Mouse (Mus musculus): ENCODE results near the gene Yipf4.

DNA sequence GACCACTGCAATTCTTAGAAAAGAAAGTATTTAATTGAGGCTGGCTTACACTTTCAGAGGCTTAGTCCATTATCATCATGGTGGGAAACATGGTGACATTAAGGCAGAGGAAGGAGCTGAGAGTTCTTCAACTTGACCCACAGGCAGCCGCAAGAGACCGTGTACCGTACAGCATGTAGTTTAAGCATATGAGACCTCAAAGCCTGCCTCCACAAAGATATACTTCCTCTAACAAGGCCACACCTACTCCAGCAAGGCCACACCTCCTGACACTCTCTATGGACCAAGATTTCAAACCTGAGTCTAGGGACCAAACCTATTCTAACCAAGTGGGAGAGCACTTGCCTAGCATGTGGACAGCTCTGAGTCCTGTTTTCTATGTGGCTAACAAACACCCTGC, 19.3 kb downstream of the Yipf4 start:
- TF ChIP-seq CTCF (IDR thresholded peaks at IDR 0.05) (no peak), POLR2A (IDR thresholded peaks at IDR 0.05; ENCODE audit: insufficient read depth, low read depth, low read length) (no peak), EP300 (IDR thresholded peaks at IDR 0.05; ENCODE audit: insufficient read depth, low read depth, low read length) (no peak)

Measured in heart, adult 2 months (tissue).